Mouse (Mus musculus) intestine, embryonic 14.5 days (tissue): ENCODE measurements around the gene Ss18l1. TPM values are rescaled to one million over a fixed set of nuclear protein-coding genes. Genes with fewer than 3 reads are reported as not detected.

Experiments used
- ATAC-seq: fragments of 200-750 bp; cut with Nextera tagmentation; replicated peaks from 2 replicates; pipeline ENCODE4 v1.8.0; 2017; ENCODE audit warnings: low read depth, moderate number of reproducible peaks, moderate TSS enrichment, moderate library complexity; ENCODE audit not compliant: low FRiP score, low TSS enrichment
- DNase-seq: peaks from one replicate; pipeline ENCODE4 v3.0.0-alpha.2; 2018; ENCODE audit warnings: low spot score
- H3K27ac ChIP-seq: fragments of 300-500 bp; sonication (generic); 2 replicates; pipeline ENCODE4 v1.5.1; 2014; ENCODE audit warnings: low read depth, mild to moderate bottlenecking, control low read depth
- H3K27me3 ChIP-seq: fragments of 300-500 bp; sonication (generic); replicated peaks from 2 replicates; pipeline ENCODE4 v1.6.1; 2014; ENCODE audit warnings: low read length, control low read depth; ENCODE audit not compliant: control insufficient read depth, insufficient read depth
- H3K36me3 ChIP-seq: fragments of 300-500 bp; sonication (generic); 2 replicates; pipeline ENCODE4 v1.6.1; 2014; ENCODE audit warnings: low read length, control low read depth; ENCODE audit not compliant: control insufficient read depth, insufficient read depth
- H3K4me1 ChIP-seq: fragments of 300-500 bp; sonication (generic); replicated peaks from 2 replicates; pipeline ENCODE4 v1.6.1; 2014; ENCODE audit warnings: low read length, control low read depth, mixed read lengths; ENCODE audit not compliant: control insufficient read depth, insufficient read depth
- H3K4me2 ChIP-seq: fragments of 300-500 bp; sonication (generic); 2 replicates; pipeline ENCODE4 v1.6.1; 2014; ENCODE audit warnings: low read length
- H3K4me3 ChIP-seq: fragments of 300-500 bp; sonication (generic); 2 replicates; pipeline ENCODE4 v1.5.1; 2014; ENCODE audit warnings: low read depth, low read length, control low read depth, mixed read lengths
- H3K9ac ChIP-seq: fragments of 300-500 bp; sonication (generic); 2 replicates; pipeline ENCODE4 v1.6.1; 2014; ENCODE audit warnings: mild to moderate bottlenecking, low read length
- H3K9me3 ChIP-seq: fragments of 300-500 bp; sonication (generic); 2 replicates; pipeline ENCODE4 v1.6.1; 2016; ENCODE audit warnings: low read length, control low read depth; ENCODE audit not compliant: control insufficient read depth
- WGBS: fragments of 180-500 bp; shearing (Covaris S2); extraction: QIAGEN DNeasy Blood & Tissue Kit; methylation state at CpG from one replicate; pipeline ENCODE4 v1.1.7; 2014; 5-methylcytosine and 5-hydroxymethylcytosine counted together
- polyA plus RNA-seq: library from polyadenylated mRNA; unstranded; fragments of >200 nt; fragmentation: Nextera tagmentation; extraction: Ambion mirVana; gene quantifications from 2 replicates; pipeline ENCODE4 v1.2.1, GENCODE M21; 2014

The Ss18l1 gene
- polyA plus RNA-seq, 1 experiment from 2014 or later: 5.0 TPM

GRCm38 (mm10) chr2:180115279-180115678 lies 73.0 kb downstream of the Ss18l1 start:
- ATAC-seq (no peak), DNase-seq (no peak)
- Histone ChIP-seq H3K27ac (no peak overlapping the region), H3K4me2 (no peak overlapping the region), H3K9ac (no peak overlapping the region), H3K27me3 (no peaks in the 10 kb centered on the region), H3K4me1 (peaks cover 15% of the 10 kb centered on the region), H3K9me3 (no peaks in the 10 kb centered on the region), H3K36me3 (no peaks in the 10 kb centered on the region), H3K4me3 (no peak overlapping the region)
- 42% methylated on average over 6 of the region's 6 CpGs for WGBS

DNA sequence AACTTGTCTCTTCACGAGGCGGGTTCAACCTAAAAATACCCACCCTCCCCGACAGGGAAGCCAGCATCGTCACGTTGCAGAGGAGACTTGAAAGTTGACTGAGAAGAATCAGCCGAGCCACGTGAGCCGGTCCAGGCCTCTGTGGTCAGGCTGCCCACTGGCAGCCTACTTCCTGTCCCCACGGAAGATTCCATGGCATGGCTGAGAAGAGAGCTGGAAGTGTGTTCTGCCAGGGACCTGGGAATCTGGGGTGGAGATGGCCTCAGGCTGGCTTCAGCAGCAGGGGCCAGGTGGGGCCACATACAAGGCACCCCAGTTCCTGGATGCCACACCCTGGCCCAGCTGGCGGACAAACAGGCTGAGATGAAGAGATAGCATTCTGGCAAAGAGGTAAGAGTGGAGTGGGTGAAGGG lies 73.8 kb downstream of the Ss18l1 start:
- H3K27me3 ChIP-seq: no peaks in the 10 kb centered on the region
- peaks cover 17% of the 10 kb centered on the region for H3K4me1 ChIP-seq
- no peaks in the 10 kb centered on the region for H3K9me3 ChIP-seq
- DNase-seq (no peak), ATAC-seq (no peak)
- no peak overlapping the region for H3K4me3 ChIP-seq
- no peaks in the 10 kb centered on the region for H3K36me3 ChIP-seq
- no peak overlapping the region for H3K27ac ChIP-seq
- no peak overlapping the region for H3K9ac ChIP-seq
- no peak overlapping the region for H3K4me2 ChIP-seq
- WGBS: 64% methylated on average over 10 of the region's 10 CpGs

- no peak overlapping the region for H3K9ac ChIP-seq
- 0 out of 2 replicates have a peak, but pooled peaks cover 3% of the 10 kb centered on the region for H3K36me3 ChIP-seq
- H3K4me3 ChIP-seq: no peak overlapping the region
- no peaks in the 10 kb centered on the region for H3K9me3 ChIP-seq
- peaks cover 17% of the 10 kb centered on the region for H3K4me1 ChIP-seq
- H3K27ac ChIP-seq: no peak overlapping the region
- no peaks in the 10 kb centered on the region for H3K27me3 ChIP-seq
- ATAC-seq: no peak
- 80% methylated on average over 8 of the region's 8 CpGs for WGBS
- H3K4me2 ChIP-seq: no peak overlapping the region
- no peak for DNase-seq
These were observed 74.6 kb downstream of the Ss18l1 start for GRCm38 (mm10) chr2:180116741-180117484.

- Histone ChIP-seq H3K4me2 (peak overlapping the region; percentile 16; the same call in 1 of the 2 replicates), H3K4me3 (no peak overlapping the region), H3K9ac (no peak overlapping the region), H3K27me3 (no peaks in the 10 kb centered on the region), H3K9me3 (no peaks in the 10 kb centered on the region), H3K36me3 (0 out of 2 replicates have a peak, but pooled peaks cover 3% of the 10 kb centered on the region), H3K4me1 (peaks cover 17% of the 10 kb centered on the region), H3K27ac (no peak overlapping the region)
- no peak for ATAC-seq
- DNase-seq: no peak
- 8% methylated on average over 13 of the region's 13 CpGs for WGBS
These were observed 75.3 kb downstream of the Ss18l1 start for GRCm38 (mm10) chr2:180117485-180118194.

GRCm38 (mm10) chr2:180118661-180119438 lies 76.5 kb downstream of the Ss18l1 start, which contains the start of gene Osbpl2:
Gene Osbpl2, plus strand, starts transcription at chr2:180119306.
- peak; percentile 99 for ATAC-seq
- H3K27ac ChIP-seq: peak within 1 kb of the TSS; percentile 62; the same call in 1 of the 2 replicates
- H3K27me3 ChIP-seq: no peaks in the 10 kb centered on the region
- peak within 1 kb of the TSS; percentile 85 for H3K4me3 ChIP-seq
- peak; percentile 98 for DNase-seq
- peak within 1 kb of the TSS; percentile 85 for H3K9ac ChIP-seq
- H3K9me3 ChIP-seq: no peaks in the 10 kb centered on the region
- under 1% methylated on average over 55 of the region's 55 CpGs for WGBS
- peaks cover 17% of the 10 kb centered on the region for H3K4me1 ChIP-seq
- peak within 1 kb of the TSS; percentile 93 for H3K4me2 ChIP-seq
- H3K36me3 ChIP-seq: 0 out of 2 replicates have a peak, but pooled peaks cover 3% of the 10 kb centered on the region

Other genes starting within 250 kb of the Ss18l1 start
- 5.2 and 5.4 TPM in 2 replicates for gene Taf4, start 65.9 kb upstream of the Ss18l1 start, polyA plus RNA-seq
- 6.2 and 6.3 TPM in 2 replicates for gene Lsm14b, start 17.5 kb upstream of the Ss18l1 start, polyA plus RNA-seq
- gene Psma7, start 76 bp upstream of the Ss18l1 start, polyA plus RNA-seq: 612 and 735 TPM in 2 replicates
- gene Mtg2, start 28.1 kb downstream of the Ss18l1 start, polyA plus RNA-seq: 24.2 and 27.5 TPM in 2 replicates
- 0.16 and 0.19 TPM in 2 replicates for gene Hrh3, start 62.0 kb downstream of the Ss18l1 start, polyA plus RNA-seq
- 31.2 and 31.4 TPM in 2 replicates for gene Osbpl2, start 76.8 kb downstream of the Ss18l1 start, polyA plus RNA-seq
- gene Adrm1, start 129.0 kb downstream of the Ss18l1 start, polyA plus RNA-seq: 159 TPM in 2 replicates
- 63.7 and 65.1 TPM in 2 replicates for gene Lama5, start 183.3 kb downstream of the Ss18l1 start, polyA plus RNA-seq
- 771 and 871 TPM in 2 replicates for gene Rps21, start 214.9 kb downstream of the Ss18l1 start, polyA plus RNA-seq
- 17.1 and 20.3 TPM in 2 replicates for gene Cables2, start 231.0 kb downstream of the Ss18l1 start, polyA plus RNA-seq
- 2.5 and 2.7 TPM in 2 replicates for gene Rbbp8nl, start 247.4 kb downstream of the Ss18l1 start, polyA plus RNA-seq